Mouse (Mus musculus) CD8-positive naive resting alpha-beta T cell, adult 2 months (primary cell): ENCODE results near the gene Dlg2.

ENCODE experiments used
- DNase-seq, 2 experiments: peaks; one replicate each; pipeline ENCODE4 v3.0.0; 2022; ENCODE audit warnings: low read depth in 2 of 2, low spot score in 2 of 2

Dlg2 gene

DNA sequence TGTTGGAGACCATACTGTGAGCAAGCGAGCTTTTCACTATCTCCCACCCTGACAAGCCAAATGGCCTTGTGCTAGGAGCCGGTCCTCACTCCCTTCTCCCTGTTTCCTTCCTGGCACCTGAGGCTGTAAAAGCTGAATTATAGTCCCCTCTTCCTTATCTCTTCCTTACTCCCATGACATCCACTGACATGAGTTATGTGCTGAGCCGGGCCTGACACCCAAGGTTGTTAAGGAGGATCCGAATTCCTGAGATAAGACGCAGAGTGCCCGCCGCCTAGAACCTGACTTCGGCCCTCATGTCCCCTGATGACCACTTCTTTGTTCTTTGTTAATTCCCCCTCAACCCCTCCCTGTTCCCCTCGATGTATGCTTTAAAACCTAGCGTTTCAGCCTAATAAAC, 1409.9 kb downstream of the Dlg2 start:
- DNase-seq: no peak

DNA sequence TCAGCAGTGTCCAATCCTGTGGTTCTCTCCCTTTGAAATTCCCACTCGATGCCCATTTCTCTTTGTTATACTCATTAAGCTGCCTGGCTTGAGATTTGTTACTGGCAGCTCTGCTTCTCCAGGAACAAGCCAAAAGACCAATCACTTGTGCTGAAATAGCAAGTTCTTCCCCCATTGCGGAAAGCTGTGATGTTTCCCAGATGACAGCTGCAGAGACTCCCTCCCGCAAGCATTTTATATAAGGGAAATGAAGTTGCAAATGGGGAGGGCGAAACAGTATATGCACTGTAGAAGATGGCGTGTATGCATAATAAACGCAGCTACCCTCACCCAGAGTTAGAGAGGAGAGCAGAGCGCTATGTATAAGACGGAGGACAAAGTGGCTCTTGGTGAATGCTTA, 1417.5 kb downstream of the Dlg2 start:
- no peak for DNase-seq

DNA sequence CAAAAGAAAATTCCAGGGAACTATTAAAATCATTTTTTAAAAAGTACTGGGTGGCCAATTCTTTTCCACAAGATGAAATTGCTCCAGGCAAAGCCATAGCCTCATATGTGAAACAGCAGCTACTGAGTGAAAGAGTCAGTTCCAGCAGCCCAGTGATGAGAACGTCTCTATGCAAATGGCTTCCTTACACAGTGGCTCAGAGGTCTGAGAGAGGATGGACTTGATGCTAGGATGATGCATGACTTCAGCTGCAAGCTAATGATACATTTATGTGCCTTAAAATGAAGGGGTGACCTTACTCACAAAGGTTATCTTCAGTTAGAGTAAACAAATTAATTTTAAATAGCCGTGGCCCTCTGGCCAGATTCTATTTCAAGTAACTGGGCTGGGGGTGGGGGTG, 1420.5 kb downstream of the Dlg2 start:
- DNase-seq: no peak

DNA sequence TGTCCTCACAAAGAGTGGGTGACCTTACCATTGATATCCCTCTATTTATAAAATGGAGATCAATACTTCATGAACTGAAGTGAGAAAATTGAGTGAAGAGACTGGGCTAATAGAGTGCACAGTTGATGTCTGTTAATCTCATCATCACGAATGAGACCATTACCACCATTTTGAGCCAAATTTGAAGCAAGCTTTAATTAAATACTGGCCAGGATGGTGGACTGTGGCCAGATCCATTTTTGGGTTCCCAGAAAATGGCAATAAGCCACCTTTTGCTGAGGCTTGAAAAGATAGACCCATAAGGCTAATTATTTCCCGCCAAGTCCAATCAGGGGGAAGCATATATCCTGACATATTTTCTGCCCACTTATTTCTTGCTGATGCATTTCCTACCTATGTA, 1421.0 kb downstream of the Dlg2 start:
- no peak for DNase-seq

DNA sequence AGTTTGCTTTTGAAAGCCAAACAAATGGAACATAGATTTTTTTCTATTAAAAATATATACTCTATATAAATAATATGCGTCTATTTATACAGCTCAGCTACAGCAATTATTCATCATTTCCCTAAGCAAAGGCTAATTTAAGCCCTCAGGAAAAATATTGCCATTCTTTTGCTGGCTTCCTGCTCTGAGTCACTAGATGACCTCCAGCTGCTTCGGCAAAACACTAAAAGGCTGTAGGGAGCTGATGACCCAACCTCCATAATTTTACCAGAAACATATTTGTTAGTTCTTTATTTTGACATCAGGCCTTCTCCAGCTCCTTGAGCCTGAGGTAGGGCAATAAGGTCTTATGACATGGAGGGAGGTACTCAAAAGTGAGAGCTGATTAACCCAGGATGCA, 1426.0 kb downstream of the Dlg2 start:
- no peak for DNase-seq

DNA sequence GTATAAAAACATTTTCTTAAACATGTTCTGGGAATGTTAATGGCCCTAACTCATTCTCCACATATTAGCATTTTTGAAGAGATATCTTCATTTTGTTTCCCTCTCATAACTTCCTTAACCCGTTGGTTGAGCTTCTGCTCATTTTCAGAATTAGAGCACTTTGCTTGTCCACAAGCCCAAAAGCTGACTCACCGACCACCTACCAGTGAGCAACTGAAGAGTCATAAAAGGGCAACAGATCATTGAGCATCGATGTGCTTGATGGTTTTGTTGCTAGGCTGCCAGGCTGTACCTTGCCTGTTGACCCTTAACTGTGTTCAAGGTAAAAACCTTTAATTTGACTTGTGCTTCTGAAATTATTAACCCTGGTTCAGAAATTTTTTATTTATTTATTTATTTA, 1440.3 kb downstream of the Dlg2 start:
- no peak for DNase-seq

DNA sequence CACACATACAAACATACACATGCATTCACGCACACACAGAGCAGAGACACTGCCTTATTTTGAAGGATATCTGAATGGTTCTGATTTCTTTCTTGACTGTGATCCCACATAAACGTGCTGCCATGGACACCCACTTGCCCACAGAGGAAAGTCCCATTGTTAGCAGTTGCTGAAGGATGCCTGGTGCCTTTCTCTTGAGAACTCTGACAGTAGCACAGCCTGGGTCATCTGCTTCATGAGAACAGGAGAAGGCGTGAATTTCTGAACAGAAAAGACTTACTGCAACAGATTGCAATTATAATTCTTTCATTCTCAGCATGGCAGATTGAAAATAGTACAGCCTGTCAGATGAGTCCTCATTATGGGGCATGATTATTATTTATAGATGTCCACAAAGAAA, 1442.6 kb downstream of the Dlg2 start:
- no peak for DNase-seq

DNA sequence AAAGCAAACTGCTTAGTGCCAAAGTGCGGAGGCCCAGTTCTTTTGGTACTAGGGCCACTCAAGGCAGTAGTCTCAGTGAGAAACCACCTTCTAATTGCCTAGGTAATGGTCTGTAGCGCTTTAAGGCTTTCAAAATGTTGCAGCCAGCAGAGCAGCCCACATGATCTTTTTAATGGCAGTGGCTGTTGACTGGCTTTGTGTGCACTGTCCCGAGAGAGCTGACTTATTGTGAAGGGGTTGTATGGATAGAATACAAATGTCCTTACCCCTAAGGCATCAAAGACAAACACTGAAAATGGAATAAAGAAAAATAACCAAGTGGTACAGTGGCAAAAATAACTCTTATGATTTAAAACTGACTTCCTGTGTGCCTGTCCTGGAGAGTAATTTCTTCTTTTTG, 1443.3 kb downstream of the Dlg2 start:
- no peak for DNase-seq

DNA sequence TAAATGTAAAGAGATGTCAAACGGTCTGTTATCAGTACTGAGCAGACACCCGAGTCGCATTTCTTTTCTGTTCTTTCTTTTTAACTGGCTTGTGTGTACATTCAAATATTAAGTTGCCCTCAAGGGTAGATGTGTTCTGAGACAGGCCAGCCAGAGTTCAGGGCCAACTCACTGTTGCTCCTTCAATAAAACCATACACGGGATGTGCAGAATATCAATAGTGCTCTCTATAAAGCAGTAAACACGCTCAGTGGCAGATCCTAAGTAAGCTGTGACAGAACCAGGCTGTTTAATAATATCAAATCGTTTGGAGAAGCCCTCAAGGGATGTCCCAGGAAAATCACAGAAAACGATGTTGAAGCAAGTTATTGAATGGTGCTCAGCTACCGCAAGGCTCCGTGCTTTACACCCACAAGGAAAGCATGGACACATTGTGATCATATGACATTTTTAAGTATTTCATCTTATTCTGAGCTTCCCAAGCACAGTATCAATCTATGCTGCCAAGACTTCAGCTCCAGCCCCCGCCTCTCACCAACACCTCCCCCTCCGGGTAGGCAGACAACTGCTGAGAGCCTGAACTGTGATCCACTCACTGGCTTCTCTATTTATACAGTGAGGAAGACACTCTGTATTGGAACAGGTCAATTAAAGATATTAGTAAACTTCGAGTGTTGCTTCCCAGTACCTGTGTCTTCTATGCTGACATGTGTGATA, 1458.6 kb downstream of the Dlg2 start:
- DNase-seq: no peak

DNA sequence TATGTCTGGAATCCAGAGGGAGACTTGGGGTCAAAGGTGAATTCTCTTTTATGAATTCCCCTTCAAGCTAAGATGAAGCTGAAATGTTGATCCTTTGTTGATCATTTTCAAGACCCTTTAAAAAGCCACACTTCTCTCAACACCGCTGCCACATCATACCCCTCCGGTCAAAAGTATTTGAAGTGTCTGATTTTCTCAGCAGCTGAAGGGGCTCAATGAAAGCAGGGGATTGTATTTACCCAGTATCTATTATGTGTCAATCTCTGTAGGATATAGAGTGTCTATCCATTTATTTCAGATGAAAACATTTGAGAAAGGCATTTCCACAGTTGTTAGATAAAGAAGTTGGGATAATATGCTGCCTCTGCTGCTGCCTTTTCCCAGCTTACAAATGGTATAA, 1459.7 kb downstream of the Dlg2 start:
- no peak for DNase-seq

DNA sequence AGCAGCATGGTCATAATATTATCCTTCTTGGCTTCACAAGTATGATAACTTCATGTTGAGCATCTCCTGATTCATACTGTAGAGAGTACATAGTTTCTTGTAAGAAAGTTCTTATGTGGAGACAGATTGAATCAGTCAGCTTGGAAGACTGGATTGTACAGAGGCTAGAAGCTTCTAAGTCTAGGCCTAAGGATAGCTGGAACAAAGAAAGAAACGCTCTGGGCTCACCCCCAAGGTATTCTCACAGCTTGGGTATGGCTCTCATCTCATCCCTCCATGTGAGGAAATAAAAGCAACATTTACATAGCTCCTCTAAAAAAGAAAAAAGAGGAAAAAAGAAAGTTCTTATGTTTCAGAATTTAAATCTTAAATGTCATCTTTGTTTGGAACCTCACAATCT, 1466.8 kb downstream of the Dlg2 start:
- DNase-seq: no peak

DNA sequence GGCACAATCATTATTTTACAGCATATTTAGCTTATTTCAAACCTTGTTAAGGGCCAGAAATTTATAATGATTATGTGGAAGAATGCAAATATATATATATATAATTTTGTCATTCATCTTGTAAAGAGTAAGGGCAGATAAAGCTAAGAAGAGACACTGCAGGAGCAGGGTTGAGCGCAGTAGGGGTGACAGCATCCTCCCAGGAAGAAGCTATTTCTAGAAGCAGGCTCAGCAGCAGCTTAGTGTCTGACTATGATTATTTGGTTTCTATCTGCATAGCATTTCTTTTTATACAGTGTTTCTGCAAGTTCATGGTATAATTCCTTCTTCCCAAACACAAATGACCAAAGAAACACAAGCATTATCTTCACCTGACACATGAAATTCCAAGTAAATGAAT, 1479.1 kb downstream of the Dlg2 start:
- no peak for DNase-seq

DNA sequence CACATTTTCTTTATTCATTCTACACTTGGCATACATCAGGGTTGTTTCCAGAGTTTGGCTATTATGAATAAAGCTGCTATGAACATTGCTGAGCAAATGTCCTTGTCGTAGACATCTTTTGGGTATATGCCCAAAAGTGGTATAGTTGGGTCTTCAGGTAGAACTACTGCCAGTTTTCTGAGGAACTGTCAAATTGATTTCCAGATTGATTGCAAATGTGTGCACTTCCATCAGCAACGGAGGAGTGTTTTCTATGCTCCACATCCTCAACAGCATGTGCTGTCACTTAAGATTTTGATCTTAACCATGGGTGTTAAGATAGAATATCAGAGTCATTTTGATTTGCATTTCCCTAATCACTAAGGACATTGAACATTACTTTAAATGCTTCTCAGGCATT, 1486.5 kb downstream of the Dlg2 start:
- no peak for DNase-seq

DNA sequence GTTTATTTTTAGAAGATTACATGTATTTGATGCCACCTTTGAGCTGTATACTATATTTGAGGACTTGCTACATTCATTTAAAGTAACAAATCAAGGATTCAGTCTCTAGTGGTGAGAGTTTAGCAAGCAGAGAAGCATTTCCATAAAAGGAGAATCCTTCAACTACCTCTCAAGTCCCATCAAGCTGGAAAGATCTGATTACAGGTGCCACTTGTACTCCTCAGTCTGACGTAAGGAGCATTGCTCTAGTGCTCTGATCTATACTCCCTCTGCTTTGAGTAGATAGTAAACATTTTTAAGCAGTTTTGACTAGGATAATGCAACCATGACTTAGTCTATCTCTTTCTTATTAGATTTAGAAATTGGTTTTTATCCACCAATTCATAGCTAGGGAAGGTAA, 1496.5 kb downstream of the Dlg2 start:
- DNase-seq: no peak

DNA sequence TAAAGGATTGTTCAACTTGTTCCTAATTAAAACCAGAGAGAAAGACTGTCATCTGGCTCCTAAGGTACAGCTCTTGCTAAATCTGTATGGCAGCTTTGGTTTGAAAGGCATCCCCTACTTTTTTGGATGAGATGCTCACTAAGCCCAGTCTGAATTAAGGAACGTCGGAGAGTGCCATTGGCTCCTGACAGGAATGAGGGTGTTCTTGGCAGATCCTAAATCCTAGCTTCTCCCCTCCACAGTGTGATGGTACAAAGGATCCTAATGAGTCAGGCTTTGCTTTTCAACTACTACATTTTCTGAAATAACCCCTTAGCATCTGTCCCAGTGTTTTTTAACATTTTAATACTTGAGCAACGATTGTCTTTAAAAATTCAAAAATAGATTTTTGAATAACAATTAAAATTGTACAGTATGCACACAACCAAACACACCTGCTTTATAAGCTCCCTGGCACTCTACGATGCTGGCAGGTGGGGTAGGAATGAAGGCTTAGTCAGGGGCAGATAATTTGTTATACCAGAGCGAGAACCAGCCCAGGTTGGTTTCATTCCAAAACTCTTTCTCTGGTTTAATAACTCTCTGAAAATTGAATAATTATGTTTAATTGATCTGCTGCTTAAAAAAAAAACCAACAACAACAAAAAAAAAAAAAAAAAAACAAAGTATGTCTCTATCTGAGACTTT, 1527.4 kb downstream of the Dlg2 start:
- no peak for DNase-seq

DNA sequence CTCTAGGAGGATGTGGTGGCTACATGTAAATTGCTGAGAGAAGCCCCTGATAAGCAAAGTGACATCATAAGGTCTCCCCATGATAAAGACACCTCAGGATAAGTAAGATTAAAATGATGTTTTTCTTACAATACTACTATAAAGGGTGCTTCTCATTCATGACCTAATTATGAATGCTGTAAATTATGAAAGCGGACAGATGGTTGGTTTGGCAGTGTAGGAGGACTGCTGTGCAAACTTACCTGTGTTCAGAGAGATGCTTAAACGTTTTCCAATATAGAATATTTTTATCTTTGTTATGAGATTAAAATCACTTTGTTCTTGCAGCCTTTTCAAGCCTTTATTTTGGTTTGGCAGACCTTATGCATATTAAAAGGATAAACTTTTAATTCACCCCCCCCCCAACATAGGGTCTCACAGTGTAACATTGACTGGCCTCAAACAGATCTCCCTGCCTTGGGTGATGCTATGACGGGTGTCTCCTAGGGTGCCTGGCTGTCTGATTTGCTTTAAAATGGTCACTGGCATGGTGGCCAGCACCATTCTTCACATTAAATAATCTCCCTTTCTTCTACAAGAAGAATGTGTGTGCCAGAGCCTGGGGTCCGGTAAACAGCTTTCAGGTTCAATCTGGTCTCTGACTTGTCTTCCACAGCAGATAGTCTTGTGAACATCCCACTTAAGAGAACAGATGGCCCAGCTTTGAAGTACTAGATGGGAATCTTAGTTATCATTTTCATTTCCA, 1529.4 kb downstream of the Dlg2 start:
- DNase-seq: no peak

DNA sequence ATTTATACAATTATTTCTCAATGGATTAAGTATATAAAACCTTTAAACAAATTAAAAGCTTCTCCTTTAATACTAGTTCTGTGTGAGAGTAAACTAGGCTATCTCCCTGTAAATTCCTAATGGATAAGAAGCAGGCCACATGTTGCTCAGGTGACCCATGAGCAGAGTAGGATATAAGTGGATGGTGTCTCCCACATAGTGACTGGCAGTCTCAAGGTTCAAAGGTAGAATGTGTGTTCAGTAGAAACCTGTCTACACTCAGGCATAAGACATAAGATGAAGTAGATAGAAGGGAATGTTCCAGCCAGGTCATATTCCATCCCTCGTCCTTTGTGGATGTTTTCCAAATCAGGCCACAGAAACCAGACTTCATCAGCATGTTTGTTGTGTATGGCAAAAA, 1532.2 kb downstream of the Dlg2 start:
- DNase-seq: no peak

DNA sequence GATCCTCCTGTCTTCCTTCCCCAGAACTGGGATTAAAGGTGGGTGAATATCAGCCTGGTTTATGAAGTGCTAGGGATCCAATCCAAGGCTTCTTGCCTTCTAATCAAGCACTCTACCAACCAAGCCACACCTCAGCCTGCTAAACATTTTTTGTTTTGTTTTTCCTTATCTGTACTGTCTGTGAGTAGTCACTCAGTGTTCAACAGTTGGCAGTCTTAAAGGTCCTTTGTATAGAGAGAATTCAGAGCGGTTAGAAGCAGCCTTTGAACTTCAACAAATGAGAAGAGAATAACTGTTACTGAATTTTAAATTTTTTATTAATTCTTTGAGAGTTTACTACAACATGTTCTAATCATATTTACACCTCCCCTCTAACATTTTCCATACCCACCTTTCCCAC, 1548.5 kb downstream of the Dlg2 start:
- no peak for DNase-seq

DNA sequence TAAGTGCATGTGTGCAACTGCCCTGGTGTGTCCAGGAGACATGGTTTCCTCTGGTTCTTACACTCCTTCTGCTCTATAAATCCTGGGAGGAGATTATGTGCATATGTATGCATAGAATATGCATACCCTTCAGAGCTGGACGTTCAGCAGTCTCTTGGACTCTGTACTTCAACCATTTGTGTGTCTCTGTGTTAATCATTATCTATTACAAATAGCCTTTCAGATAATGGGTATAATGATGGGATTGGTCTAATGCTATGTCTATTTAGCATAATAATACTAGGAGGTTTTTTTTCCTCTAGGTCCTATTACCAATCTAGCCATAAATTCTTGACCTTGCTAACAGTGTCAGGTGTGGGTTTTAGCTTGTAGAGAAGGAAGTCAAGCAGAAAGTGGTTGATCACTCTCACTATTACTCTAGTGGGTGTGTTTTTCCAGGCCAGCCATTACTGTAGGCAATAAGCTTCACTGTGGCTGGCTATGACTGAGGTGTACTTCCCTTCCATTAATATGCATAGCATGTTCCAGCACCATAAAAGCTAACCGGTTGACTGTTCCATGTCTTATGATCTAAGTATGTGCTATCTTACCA, 1549.1 kb downstream of the Dlg2 start:
- DNase-seq: no peak

DNA sequence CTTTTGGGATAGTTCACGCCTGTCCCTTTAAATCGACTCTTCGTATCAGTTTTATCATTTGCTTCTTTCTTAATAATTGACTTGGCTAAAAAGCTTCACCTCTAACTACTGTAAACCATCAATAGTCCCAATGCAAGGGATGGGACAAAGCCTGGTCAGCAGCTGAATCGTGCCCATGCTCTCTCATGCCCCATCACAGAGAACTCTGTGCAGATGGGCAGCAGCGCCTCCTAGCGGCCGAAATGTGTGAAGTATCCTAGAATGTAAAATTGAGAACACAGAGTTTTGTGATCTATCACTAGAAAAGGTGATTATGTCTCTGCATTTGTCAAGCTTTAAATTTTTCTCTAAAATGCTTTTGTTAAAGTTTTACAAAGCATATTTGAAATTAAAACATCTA, 1550.6 kb downstream of the Dlg2 start:
- no peak for DNase-seq

DNA sequence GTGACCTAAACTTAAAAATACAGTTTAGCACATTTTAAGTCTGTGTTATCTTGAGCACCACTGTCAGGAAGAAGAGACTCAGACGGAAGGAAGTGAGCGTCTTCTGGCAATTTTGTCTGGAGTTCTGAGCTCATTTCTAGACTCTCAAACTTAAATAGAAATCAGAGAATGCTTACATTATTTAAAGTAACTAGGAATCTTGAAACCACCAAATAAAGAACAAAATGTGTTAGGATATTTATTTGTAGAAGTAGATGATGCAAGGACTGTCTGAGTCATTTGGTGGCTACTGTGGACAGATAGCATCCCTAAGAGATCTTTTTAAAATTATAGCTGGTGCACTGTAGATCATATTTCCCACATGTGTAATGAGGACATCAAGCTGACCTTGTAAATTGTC, 1557.8 kb downstream of the Dlg2 start:
- DNase-seq: no peak

DNA sequence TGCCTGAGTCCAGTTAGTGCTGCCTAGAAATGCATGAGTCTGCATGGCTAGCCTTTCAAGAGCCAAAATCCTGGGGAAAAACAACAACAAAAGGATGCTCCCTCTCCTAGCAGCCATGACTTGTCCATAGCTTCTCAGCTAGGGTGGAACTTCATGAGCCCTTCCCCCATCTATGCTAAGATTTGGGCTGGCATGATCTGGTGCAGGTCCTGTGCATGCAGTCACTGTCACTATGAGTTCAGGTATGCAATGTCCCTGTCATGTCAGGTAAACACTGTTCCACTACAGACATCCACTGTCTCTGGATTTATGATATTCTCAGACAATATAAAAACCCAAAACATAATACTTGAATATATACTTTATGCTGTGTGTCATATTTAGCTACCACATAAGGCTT, 1563.7 kb downstream of the Dlg2 start:
- no peak for DNase-seq
